Mouse (Mus musculus) liver, embryonic 14.5 days (tissue): ENCODE results near the gene Cuta.

Experiments used
- CTCF ChIP-seq: IDR thresholded peaks from 2 replicates; pipeline ENCODE4 v1.5.1; 2016; ENCODE audit warnings: antibody characterized with exemption, low read depth, control low read depth
- EP300 ChIP-seq: IDR thresholded peaks from 2 replicates; pipeline ENCODE4 v1.6.1; 2016; ENCODE audit warnings: antibody characterized with exemption, low read depth

DNA sequence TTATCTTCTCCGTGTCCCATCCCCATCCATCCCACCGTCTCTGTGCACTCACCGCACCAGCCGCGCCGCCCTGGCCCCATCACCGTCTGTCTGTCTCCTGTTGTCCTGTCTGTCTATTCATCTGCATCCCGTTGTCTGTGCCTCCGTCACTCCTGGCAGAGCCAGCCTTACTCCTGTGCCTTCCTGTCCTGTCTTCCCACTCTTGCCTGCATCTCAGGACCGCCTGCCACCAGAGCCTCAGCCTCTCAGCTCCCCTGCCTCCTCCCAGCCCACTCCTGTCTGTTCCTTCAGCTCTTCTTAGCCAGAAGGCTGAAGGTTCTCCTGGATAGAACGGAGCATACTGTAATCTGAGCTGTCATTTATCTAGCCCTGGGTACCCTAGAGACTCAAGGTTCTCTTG lies 27.6 kb upstream of the Cuta start:
- TF ChIP-seq CTCF: no peak
- TF ChIP-seq EP300: no peak
